Mouse (Mus musculus): ENCODE measurements at regions not wholly inside any gene's neighbourhood (a gene's known extent, or its start where the extent isn't known, plus 50 kb on each side); places are given as distances from the start of the nearest gene placed in this dataset. TPM values are rescaled to one million over a fixed set of nuclear protein-coding genes. Genes with fewer than 3 reads are reported as not detected.

GRCm38 (mm10) chr3:115468980-115469379, 245.9 kb downstream of the S1pr1 start:
- Histone ChIP-seq H3K79me2 (ENCODE audit: control insufficient read depth, insufficient read depth) (no peaks in the 10 kb centered on the region), H3ac (ENCODE audit: control insufficient read depth, insufficient read length, low read depth) (no peak overlapping the region), H3K4me3 (ENCODE audit: insufficient read depth, poor library complexity, severe bottlenecking) (no peak overlapping the region), H3K27me3 (ENCODE audit: control insufficient read depth, insufficient read depth, insufficient read length) (no peaks in the 10 kb centered on the region), H3K79me3 (ENCODE audit: low read depth) (no peaks in the 10 kb centered on the region), H3K36me3 (ENCODE audit: control insufficient read depth, insufficient read depth) (no peaks in the 10 kb centered on the region)
- TF ChIP-seq FOSL1 (IDR thresholded peaks at IDR 0.05; ENCODE audit: insufficient read depth, low read length, poor library complexity, severe bottlenecking), result no peak
- no peak for TF ChIP-seq CEBPB (IDR thresholded peaks at IDR 0.05; ENCODE audit: low read depth)
- TF ChIP-seq MYOD1 (IDR thresholded peaks at IDR 0.05; ENCODE audit: control insufficient read depth, insufficient read length, low read depth), result no peak
- TF ChIP-seq MYOG (IDR thresholded peaks at IDR 0.05; ENCODE audit: control insufficient read depth, extremely low read depth, insufficient read length), result no peak
- no peak for TF ChIP-seq CTCF (IDR thresholded peaks at IDR 0.05; ENCODE audit: control insufficient read depth, insufficient read depth, insufficient read length)
- TF ChIP-seq MAX (IDR thresholded peaks at IDR 0.05), result no peak
- no peak for TF ChIP-seq USF1 (IDR thresholded peaks at IDR 0.05; ENCODE audit: low read depth)

- no peaks in the 10 kb centered on the region for H3K36me3 ChIP-seq (ENCODE audit: control insufficient read depth, insufficient read depth)
- no peak overlapping the region for H3K4me3 ChIP-seq (ENCODE audit: insufficient read depth, poor library complexity, severe bottlenecking)
- TF ChIP-seq MYOG (IDR thresholded peaks at IDR 0.05; ENCODE audit: control insufficient read depth, extremely low read depth, insufficient read length), result no peak
- no peak for TF ChIP-seq FOSL1 (IDR thresholded peaks at IDR 0.05; ENCODE audit: insufficient read depth, low read length, poor library complexity, severe bottlenecking)
- no peak for TF ChIP-seq USF1 (IDR thresholded peaks at IDR 0.05; ENCODE audit: low read depth)
- no peak for TF ChIP-seq MAX (IDR thresholded peaks at IDR 0.05)
- TF ChIP-seq MYOD1 (IDR thresholded peaks at IDR 0.05; ENCODE audit: control insufficient read depth, insufficient read length, low read depth), result no peak
- TF ChIP-seq CTCF (IDR thresholded peaks at IDR 0.05; ENCODE audit: control insufficient read depth, insufficient read depth, insufficient read length), result no peak
- no peak for TF ChIP-seq CEBPB (IDR thresholded peaks at IDR 0.05; ENCODE audit: low read depth)
- no peaks in the 10 kb centered on the region for H3K27me3 ChIP-seq (ENCODE audit: control insufficient read depth, insufficient read depth, insufficient read length)
- no peaks in the 10 kb centered on the region for H3K79me2 ChIP-seq (ENCODE audit: control insufficient read depth, insufficient read depth)
- no peaks in the 10 kb centered on the region for H3K79me3 ChIP-seq (ENCODE audit: low read depth)
- H3ac ChIP-seq (ENCODE audit: control insufficient read depth, insufficient read length, low read depth), result no peak overlapping the region
Measured at GRCm38 (mm10) chr3:115467850-115468249, 247.0 kb downstream of the S1pr1 start.

- Histone ChIP-seq H3K27me3 (ENCODE audit: control insufficient read depth, insufficient read depth, insufficient read length) (no peaks in the 10 kb centered on the region), H3ac (ENCODE audit: control insufficient read depth, insufficient read length, low read depth) (no peak overlapping the region), H3K79me3 (ENCODE audit: low read depth) (no peaks in the 10 kb centered on the region), H3K4me3 (ENCODE audit: insufficient read depth, poor library complexity, severe bottlenecking) (no peak overlapping the region), H3K36me3 (ENCODE audit: control insufficient read depth, insufficient read depth) (no peaks in the 10 kb centered on the region), H3K79me2 (ENCODE audit: control insufficient read depth, insufficient read depth) (no peaks in the 10 kb centered on the region)
- TF ChIP-seq MAX (IDR thresholded peaks at IDR 0.05) (no peak), FOSL1 (IDR thresholded peaks at IDR 0.05; ENCODE audit: insufficient read depth, low read length, poor library complexity, severe bottlenecking) (no peak), MYOD1 (IDR thresholded peaks at IDR 0.05; ENCODE audit: control insufficient read depth, insufficient read length, low read depth) (no peak), CEBPB (IDR thresholded peaks at IDR 0.05; ENCODE audit: low read depth) (no peak), USF1 (IDR thresholded peaks at IDR 0.05; ENCODE audit: low read depth) (no peak), CTCF (IDR thresholded peaks at IDR 0.05; ENCODE audit: control insufficient read depth, insufficient read depth, insufficient read length) (no peak), MYOG (IDR thresholded peaks at IDR 0.05; ENCODE audit: control insufficient read depth, extremely low read depth, insufficient read length) (no peak)
Measured at GRCm38 (mm10) chr3:115462623-115463022, 252.2 kb downstream of the S1pr1 start.

Small RNAs in the stretch of these regions (microRNA-seq; reads per million reads assigned to microRNA genes)
- not detected for gene Gm25347 (ENCODE audit: borderline microRNAs expressed)

Measured in C2C12 (cell line).